Mouse (Mus musculus): ENCODE measurements around the gene Asns.

The Asns gene

DNA sequence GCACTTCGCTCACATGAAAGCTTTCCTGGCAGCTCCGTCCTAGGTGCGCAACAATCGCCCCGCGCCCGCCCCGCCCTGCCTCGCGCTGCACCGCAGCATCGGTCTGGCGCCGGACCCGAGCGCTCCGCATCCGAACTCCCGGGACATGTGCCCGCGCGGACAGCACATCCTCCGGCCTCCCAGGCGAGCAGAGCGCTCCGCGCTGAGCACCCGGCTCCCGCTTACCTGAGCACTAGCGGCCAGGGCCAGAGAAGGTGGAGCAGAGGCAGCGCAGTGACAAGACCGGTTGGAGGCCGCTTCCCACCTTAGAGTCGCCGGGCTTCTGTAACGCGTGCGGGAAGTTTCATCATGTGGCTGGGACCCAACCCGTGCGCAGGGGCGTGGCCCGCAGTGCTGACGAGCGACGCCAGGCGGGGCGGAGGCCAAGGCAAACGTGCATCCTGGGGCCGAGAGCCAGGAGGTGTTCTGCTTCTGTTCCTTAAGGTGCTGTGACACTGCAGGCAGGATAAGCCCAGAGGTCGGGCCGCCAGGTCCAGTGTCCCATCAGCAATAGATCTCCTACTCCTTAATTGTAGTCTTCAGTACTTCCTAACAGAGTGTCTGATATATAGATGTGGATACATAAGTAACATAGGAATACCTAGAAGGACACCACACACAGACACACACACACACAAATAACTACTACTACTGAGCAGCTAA lies at the start of gene Asns:
Gene Asns, minus strand, starts transcription at position 371 of the 702 bp plus-strand sequence.
- peak; percentile 77 for DNase-seq

DNA sequence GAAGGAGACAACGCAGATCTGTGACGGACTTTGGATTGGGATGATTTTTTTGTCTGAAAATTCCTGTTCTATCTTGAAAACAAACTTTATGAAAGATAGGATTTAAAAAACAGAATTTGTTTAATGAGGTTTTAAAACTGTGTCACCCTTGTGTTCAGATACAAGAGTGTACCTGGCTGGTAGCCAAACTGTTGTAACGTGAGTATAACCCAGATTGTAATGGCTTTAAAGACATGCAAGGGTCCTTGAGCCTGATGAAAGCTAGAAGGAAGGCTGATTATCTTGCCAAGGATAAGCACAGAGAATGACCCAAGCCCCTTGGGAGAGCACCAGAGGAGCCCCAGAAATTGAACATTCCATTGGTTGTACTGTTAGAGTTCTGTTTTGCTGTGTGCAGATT lies 48.7 kb upstream of the Asns start:
- DNase-seq: no peak

DNA sequence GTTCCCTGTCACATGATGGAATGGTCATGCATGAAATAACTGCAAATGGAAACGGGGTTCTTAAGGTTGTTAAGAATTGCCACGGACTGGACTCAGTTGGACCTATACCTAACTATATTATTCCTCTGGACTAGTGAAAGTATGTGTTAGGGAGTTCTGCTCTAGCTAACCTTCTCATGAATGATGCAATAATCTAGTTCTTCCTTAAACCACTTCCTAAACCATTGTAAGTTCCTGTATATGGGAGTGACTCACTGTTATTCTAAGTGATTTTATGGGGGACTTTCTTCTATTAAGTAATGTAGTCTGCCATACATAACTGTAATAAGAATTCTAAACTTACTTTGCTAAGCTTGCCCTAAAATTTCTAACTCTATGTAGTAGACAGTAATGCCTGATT lies 44.8 kb upstream of the Asns start:
- no peak for DNase-seq

DNA sequence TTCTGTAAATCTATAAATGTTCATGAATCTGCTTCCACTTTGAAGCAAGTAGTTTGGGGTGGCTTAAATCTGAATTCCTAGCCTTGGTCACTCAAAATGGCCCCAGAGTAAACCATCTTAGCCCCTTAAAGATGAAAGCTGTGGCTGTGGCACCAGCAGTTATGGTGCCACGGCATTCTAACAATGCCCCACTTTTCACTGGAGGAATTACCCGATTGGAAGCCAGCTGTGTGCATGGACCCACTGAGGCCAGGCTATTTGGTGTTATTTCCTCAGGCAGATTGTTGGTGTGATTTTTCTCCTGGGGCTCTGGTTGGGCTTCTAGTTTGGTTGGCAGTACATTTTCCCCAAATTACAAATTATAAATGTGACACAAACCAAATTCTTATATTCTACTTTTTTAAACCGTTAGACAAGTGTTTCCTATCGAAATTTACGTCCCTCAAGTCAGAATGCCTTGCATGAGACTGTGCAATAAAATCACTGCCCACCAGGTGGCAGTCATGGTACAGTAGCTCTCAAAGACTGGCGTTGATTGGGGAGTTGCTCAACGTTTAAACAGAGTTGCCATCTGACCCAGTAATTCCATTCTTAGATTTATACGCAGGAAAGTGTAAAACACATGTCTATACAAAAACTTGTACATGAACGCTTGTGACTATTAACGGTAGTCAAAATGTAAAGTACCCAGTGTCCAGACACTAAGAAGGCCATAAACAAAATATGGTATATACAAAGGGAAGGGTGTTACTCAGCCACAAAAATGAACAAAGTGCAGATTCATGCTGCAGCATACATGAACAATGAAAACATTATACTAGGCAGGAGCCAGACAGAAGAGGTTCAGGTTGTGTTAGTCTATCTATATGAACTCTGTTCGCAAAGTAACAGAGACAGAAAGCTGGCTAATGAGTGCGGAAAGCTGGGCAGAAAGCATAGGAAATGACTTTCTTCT lies 40.0 kb upstream of the Asns start:
- DNase-seq: peak; percentile 80

DNA sequence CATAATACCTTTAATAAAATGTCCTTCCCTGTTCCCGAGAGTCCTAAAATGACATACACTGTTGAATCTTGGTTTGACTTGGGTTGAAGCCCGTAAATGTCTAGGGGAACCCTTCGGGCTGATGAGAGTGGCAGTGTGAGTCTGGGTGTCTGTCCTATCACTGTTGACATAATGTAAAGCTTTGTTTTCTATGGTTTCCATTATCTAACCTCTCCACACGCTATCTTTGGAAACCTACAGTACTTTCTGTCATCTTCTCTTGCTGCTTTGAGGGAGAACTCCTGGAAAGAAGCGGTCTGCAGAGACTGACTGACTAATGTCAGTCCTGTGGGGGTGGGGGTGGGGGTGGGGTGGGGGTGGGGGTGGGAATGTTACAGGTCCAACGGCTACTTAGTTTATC lies 39.0 kb upstream of the Asns start:
- no peak for DNase-seq

DNA sequence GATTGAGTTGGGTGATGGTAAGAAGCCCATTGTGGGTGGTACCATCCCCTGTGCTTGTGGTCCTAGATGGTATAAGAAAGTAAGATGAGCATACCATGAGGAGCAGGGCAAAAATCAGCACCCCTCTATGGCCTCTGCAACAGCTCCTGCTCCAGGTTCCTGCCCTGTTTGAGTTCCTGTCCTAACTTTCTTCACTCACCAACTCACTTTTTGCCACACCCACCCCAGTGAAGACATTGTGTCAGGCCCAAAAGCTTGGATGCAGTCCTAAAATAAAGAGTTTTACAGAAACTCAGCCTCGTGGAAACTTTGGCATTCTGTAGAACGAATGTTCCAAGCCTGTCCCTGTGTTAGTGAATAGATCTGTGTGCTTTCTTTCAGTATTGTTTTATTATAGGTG lies 36.1 kb upstream of the Asns start:
- no peak for DNase-seq

DNA sequence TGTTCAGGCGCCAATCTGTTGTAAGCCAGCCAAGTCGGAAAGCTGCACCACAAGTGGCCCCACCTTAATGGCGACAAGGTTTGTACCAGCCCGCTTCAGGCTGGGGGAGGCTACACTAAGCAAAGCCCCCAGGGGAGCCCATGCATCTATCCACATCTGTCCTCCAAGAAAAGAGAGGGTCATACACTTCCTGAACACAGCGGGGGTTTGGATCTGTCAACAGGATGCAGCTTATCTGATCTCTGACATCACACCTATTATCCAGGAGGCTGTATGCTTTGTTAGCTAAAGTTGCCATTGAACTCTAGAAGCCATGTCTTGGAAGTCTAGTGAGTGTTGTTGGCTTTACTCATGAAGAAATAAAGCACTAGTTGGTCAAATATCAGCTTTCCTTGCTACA lies 35.2 kb upstream of the Asns start:
- no peak for DNase-seq

DNA sequence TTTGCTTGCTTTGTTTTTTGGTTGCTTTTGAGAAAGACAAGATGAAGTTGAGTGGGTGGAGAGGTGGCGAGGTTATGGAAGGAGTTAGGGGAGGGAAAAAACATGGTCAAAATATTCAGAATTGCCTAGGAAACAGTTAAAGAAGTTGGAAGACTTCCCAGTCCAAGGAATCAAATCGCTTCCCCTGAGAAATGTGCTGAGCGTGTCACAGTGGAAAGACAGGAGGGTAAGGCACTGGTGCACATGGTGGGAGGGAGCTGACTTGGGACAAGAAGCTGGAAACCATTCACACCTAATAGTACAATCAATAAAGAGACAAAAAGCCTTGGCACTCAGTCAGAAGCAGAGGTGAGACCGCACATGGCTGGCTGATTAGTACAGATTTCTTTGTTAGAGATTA lies 23.2 kb upstream of the Asns start:
- DNase-seq: no peak

DNA sequence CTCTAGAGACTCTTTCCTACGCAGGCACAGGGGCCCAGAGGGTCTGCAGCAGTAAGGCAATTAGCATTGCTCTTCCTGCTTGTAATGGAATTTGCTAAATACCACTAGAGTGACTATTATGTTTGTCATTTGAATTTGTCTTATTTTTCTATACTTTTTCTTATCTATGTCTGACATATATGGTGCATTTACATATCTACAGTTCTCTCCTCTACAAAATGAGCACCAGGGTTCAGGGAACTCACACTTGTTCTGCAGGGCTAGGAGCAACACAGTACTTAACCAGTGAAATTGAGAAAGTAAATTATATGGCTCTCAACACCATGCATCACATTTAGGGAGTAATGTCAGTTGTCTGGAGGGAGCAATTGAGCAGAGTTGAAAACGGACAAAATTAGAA lies 21.2 kb upstream of the Asns start:
- no peak for DNase-seq

DNA sequence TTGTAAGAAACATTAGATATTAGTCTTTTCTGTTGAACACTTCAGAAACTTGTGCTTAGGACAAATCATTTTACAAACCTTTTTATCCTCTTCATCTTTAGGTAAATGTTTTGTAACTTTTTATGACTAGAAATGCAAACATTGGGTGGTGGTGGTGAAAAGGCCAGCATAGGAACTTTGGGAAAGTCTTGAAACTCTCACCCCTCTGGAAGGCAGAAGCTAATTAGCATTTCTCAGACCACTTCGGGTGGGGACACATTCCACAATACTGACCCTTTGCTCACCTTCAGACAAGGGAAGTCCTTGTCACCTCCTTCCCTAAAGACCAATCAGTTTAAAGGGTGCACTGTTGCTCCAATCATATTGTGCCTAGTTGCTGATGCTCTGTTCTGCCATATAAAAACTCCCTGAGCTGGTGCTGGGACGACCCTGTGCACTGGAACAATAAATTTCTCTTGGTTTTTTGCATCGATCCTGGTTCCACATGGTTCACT lies 18.8 kb upstream of the Asns start:
- no peak for DNase-seq

DNA sequence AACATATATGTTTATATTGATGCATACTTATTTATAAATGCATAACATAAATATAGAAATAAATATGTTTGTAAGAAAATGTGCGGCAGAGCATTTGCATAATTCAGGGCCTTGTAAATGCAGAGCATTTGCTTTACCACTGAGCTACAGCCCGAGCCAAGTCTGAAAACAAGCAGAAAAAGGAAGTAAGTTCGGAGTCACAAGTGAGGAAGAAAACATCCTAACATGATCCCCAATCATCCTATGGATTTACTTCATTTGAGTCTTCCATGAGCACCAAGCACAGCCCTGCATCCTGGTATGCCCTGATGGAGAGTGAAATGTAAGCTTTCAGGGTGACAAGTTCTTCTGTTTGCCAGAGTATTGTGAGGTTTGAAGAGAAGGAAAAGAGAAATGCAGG lies 15.2 kb upstream of the Asns start:
- no peak for DNase-seq

DNA sequence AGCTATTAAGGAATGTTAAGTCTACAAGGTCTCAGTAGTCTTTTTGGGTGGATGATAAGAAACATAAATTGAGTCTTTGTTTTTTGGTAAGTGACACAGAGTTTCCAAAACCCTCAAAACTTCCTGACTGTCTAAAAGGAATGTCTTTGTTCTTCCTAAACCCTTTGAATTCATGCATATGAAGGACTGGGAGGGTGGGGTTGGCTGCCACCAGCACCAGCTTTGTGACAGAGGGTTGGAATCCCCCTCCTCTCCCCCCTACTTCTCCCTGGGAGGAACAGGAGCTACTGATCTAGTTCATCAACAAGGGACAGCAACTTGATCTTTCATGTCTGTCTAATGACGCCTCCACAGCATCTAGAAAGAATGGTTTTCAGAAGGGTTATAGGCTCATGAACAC lies 13.7 kb upstream of the Asns start:
- no peak for DNase-seq

DNA sequence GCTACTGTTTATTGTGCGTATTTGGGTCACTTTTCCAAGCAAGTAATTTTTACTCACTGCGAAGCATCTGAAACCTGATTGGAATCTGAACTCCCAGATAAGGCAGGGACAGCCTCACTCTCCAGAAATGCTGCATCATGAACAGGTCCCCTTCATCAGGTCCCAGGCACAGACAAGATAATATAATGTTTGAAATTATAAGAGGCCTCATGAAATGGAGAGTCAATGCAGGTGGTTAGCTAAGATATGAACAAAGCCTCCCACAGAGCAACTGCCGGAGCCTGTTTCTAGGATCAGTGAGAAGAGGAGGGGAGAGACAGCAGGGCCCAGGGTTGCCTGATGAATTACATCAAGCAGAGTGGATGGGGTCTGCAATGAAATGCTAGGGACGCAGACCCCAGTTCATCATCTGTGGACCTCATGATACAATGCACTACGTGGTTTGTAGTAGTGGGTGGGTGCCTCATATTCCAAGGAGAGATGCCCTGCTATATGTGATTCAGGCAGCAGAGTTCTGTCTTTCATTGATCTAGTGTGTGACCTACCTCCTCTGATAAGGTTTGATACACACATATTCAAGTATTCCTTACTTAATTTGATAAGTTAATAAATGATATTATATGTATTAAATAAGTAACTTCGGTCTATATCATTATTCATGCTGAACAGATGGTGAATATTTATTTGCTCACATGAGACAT lies 5.1 kb upstream of the Asns start:
- peak; percentile 24 for DNase-seq

DNA sequence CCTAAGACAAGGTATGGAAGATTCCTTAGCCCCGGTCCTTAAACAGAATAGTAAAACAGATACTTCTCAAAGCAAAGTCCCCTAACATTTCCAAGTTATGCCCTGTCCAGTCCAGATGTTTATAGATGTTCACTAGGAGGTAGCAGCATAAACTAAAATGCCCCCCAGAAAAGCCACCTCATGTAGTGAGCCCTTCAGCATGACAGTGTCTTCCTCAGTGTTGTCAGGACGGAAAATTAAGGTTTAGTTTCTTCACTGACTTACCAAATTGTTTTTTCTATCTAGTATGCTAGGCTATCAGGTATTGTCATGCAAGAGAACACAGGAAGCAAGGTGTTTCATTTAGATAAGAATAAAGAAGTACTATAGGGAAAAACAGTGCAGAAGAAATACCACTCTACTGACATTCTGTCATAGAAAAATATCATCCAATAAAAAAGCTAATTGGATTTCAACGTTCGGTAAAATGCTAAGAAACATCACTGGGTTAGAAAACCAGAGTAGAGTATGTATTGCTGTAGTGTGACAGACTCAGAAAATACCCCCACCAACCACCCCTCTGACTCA lies 4.1 kb upstream of the Asns start:
- no peak for DNase-seq

DNA sequence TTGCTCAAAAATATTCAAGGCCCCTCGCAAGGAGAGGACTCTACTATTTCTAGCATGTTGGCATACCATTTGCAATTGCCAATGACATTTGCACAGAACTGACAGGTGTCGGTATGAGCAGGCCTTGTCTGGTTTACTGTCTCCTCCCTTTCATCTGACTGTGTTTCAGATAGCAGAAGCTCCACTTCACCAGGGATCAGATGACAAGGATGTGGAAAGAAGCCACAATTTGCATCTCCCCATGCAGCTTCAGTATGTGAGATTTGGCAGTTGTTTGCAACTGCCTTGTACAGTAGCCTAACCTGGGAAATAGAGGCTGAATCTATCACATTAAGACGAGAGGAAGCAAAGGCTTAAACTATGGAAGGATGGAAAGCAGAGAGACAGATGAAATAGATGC lies 3.6 kb upstream of the Asns start:
- DNase-seq: no peak

DNA sequence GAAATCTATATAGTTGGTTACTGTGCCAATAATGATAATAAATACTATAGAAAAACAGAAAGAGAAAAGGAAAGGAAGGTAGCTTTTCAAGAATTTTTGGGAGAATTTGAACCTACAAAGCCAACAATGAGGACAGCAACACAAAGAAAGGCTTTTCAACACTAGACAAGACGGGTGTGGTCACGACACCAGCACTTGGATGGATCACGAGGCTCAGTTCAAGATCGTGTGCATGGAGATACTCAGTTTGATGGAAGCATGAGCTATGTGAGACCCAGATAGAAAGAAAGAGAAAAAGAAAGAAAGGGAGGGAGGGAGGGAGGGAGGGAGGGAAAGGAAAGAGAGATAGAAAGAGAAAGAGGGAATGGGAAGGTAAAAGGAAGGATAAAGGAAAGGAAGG lies 2.8 kb upstream of the Asns start:
- DNase-seq: no peak

DNA sequence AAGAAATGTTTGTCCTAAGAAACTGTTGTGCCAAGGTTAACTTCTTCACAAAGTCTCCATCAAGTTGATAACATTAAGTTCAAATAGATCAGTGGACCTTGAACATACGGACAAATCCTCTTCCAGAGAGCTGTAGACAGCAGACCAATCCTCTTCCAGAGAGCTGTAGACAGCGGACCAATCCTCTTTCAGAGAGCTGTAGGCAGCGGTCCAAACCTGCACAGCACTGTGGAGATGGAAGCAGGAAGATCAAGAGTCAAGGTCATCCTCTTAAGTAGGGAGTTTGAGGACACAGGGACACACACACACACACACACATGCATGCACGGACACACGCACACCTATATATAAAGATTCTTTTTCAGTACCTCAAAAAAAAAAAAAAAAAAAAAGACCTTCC lies 612 bp upstream of the Asns start:
- DNase-seq: no peak

DNA sequence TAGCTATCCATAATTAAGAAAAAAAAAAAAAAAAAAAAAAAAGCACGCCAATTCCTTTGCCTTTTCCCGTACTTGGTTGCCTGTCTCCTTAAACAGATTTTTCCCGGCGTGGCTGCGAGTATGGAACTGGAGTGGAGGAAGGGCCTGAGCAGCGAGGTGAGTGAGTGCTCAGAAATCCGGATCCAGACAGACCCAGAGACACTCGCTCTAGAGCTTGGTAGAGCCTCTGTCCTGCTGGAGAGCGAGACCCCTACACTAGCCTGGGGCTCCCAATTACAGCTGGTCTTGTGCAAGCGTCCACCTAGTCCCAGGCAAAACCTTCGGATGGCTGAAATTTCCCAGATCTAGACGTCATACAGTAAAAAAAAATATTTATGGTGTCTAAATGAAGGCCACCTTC lies 603 bp downstream of the Asns start:
- DNase-seq: no peak

DNA sequence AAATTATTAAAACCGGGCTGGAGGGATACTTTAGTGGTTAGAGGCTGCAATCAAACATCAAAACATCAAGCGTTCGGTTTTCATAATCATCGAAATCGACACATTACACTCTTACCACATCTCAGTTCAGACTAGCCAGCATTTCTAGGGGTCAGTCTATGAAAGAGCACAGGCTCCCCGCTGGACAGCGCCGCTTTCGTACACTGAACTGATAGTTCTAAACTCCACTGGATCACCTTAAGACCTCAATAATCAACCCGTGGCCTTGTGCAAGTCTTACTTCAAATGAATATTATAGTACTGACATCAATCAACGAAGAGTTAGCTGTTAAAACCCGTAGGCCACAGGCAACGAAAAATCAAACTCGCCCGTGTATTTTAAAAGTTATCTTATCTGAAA lies 1.0 kb downstream of the Asns start:
- no peak for DNase-seq

DNA sequence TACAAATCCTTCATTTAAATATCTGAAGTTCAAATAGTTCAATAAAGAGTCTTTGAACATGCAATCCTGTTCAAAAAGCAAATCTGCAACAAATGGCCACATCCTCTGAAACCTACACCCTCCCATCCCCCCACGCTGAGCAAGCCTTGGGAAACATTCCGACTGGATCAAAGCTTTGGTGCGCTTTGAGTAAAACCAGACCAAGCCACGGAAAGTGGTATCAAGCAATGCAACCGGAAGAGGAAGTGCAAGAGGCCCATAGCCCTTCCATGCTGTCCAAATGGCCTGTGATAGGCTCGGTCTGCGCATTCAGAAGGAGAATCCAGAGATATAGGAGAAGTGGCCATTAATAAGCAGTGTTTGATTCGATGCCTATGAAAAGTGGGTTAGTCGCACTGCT lies 2.6 kb downstream of the Asns start:
- no peak for DNase-seq

DNA sequence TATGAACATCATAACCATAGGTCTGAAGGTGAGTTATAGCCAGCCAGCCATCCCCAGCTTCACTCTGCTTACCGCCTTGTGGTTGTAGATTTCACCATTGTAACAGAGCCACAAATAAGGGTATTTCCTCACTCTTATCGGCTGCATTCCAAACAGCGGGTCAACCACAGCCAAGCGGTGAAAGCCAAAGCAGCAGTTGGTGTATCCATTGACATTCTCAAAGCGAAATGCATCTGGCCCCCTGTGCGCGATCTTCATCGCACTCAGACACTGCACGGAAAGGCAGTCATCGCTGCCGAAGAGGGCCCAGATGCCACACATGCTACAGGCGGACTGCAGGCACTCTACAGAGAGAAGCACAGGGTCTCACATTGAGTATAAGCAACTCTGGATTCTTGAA lies 3.9 kb downstream of the Asns start:
- DNase-seq: no peak

DNA sequence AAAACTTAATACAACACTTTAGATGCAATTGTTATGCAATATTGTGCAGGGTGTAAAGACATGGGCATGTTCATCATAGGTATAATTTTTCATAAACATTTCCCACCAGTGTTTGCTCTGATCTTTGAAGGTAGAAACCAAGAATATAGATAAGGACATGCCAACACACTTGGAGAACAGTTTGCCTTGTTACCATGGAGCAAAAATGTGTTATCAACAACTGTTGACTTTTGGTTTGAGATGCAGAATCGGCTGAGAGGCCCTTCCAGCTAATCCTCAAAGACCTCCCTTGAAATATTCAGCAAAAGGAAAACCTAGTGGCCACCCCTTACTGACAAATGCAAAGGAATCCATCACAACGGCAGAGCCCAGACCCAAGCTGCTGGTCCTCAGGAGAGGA lies 7.0 kb downstream of the Asns start:
- DNase-seq: no peak

DNA sequence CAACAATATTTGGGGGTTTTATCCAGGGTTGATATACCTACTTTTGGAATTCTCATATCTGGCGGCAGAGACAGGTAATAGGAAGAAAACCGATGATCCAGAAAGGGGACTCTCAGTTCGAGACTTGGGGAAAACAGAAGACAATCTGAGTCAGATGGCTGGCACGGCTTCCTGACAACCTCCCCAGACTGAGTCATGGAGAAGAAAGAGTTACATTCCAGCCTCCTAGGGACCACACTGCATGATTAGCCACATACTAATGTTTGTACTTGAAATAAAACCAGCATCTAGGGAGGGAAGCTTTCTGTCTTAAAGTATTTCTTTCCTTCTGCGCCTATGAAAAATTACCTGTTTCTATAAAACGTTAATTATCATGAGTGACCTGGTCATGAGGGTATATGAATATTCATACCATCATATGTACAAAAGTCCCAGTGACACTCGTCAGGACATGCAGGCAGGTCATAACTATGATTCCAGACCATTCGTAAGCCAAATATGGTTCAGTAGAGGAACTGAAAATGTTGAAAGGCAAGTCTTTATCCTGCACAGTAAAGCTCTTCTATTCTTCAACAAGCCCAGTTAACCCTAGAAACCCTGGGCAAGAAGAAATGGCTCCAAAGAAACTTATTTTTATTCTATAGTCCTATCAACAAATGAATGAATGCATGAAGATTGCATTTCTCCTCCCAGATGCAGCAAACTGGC lies 16.7 kb downstream of the Asns start:
- no peak for DNase-seq
